Mouse (Mus musculus) ovary, postnatal 14 days (tissue): ENCODE data around the gene Bdh1.

Source experiments
- DNase-seq: peaks from one replicate; pipeline ENCODE4 v3.0.0; 2022; ENCODE audit warnings: low spot score

Gene Bdh1

DNA sequence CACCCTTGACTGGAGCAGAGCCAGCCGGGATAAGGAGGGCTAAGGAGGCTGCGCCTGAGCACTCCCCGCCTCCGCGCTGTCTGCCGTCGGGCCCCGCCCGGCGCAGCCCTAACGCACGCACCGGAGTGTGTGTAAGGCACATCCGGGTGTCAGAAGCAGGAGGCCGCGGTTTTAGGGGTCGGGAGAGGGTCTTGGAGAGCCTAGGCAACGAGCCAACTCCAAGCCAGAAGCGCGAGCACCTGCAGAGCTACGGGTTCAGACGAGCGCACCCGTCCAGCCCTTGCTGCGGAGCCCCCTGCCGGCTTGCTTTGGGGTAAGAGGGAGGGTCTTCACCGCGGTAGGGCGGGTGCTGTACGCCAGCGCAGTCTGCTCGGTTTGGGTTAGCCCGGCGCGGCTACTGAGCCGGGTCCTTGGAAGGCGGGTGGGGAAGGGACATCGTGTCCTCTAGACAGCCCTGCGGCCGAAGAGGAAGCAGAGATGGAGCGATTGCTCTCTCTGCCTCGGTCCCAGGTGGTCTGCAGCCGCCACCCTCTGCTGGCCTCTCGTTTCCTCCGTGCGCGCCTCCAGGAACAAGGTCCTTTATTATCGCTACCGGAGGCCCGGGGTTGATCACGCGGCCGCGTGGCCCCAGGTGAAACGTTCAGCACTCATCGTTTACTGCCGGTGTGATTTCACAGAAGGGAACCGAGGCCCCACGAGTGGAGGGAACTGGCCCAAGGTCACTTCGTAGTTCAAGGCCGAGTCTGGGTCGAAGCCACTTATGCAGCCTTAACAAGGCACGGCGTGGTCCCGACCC, 6.8 kb downstream of the Bdh1 start:
- peak; percentile 8 for DNase-seq

DNA sequence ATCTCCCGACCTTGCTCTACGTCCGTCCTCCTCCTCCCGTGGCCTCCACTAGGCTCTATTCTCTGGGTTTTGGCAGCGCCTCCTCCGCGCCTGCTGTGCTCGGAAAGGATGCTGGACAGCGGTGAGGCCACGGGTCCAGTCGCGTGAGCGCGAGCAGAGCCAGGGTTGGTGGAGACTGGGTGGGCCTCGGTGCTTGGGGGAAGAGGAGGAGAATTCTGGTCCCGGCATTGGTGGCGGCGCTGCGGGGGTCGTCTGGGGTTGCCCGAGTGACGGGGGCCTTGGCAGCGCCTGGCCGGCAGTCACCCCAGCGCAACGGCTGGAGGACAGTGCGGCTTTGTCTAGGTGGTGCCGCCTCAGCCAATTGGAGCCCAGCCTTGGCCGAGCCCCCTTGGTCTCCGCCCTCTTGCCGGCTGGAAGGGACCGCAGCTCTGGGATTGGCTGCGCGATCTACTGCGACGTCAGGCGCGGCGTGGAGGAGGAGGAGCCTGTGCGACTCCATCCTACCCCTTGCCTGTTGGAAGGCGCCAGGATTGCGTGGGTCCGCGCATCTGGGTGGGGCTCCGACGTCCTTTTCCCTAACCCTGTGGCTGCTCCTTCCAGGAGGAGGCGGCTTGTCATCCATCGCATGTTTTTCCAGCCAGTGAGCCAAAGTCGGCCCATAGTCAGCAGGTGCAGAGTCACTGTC, 7.5 kb downstream of the Bdh1 start:
- peak; percentile 69 for DNase-seq

- DNase-seq: no peak
Measured at GRCm38 (mm10) chr16:31433466-31434110, 11.5 kb downstream of the Bdh1 start.

DNA sequence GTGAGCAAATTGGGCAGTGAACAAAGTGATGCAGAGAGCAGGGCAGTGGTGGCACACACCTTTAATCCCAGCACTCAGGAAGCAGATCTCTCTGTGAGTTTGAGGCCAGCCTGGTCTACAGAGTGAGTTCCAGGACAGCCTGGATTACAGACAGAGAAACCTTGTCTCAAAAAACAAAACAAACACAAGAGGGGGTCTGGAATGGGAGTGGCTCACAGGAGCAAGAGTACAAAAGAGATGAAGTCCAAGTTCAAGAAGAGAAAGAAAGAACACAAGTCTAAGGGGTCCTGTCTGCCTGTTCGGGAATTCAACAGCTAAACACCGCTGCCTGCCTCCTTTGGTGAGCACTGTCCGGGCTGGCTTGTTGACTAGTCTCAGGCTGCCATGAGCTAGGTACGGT, 13.1 kb downstream of the Bdh1 start:
- no peak for DNase-seq

GRCm38 (mm10) chr16:31436085-31436484, 14.0 kb downstream of the Bdh1 start:
- DNase-seq: no peak

- no peak for DNase-seq
Measured at GRCm38 (mm10) chr16:31437358-31437757, 15.3 kb downstream of the Bdh1 start.

DNA sequence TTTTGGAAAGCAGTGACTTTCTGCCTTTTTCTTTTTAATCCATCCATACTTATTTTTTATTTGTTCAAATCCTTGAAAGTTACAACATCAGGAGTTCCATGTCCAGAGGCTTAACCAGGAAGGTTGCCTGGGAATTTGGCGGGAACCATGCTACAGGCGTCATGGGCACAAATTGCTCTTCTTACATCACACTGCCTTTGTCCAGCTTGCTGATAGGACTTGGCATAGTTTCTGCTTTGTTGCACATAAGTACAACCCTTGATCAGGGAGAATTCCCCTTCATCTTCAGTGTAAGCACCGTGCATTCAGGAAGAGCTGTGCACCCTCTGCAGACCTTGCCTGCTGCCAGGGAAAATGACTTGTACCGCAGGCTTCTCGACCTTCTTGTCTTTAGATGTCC, 17.4 kb downstream of the Bdh1 start:
- DNase-seq: no peak

DNA sequence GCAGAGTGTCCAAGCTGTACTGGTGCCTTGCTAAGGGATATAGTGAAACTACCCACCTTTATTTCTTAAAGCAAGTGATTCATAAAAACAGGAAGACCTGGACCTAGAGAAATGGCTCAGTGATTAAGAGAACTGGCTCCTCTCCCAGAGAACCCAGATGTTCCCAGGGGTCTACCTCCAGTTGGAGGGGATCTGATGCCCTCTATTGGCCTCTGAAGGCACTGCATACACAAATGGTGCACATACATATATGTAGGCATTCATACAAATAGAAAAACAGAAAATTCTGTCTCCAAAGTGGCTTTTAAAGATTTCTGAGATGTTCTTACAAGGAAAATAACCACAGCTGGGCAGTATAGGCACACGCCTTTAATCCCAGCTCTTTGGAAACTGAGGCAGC, 18.0 kb downstream of the Bdh1 start:
- DNase-seq: no peak

DNA sequence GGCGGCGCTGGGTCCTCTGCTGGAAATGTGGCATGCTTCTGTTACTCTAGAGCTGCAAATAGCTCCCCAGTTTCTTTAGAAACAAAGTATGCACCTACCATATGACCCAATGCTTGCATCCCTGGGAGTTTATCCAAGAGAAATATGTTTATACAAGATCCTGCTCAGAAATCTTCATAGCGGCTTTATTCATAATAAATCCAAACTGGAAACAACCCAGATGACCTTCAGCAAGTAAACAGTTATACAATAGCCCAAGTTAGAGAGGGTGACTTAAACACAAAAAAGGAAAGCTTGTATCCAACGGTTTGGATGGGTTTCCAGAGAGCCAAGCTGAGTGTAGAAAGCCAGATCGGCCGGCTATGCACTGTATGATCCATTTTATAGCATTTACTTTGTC, 22.4 kb downstream of the Bdh1 start:
- DNase-seq: no peak

DNA sequence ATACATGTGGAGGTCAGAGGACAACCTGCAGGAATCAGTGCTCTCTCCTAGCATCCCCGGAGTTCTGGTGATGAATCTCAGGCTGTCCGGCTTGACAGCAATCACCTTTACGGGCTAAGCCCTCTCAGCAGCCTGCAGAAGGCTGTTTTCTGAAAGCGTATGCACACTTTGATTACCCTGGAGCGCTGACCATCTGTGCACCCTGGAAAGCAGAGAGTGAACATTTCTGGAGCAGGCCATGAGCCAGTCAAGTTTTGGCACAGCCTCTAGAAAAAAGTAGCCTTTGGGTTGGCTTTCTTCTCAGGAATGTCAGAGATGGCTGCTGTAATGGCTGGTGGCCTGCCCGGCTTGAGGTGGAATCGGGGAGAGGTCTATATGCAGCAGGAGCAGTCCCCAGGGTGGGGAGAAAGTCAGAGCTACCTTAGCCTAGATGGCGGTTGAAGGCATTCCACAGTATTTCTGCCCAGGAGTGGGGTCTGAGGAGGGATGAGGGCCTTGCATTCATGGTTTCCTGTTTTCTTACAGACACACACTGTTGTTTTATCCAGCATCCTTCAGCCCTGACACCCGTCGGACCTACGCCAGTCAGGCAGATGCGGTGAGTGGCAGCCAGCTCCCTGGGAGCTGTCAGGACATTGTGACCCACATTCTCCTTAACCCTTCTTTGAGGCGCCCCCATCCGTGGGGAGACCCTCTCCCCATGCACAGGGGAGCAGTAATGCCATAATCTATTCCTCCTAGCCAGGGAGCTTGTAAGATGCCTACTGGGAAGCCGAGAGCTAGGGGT, 24.2 kb downstream of the Bdh1 start:
- DNase-seq: no peak

- no peak for DNase-seq
Measured at GRCm38 (mm10) chr16:31449973-31450372, 27.9 kb downstream of the Bdh1 start.

GRCm38 (mm10) chr16:31451235-31451634, 29.2 kb downstream of the Bdh1 start:
- no peak for DNase-seq

DNA sequence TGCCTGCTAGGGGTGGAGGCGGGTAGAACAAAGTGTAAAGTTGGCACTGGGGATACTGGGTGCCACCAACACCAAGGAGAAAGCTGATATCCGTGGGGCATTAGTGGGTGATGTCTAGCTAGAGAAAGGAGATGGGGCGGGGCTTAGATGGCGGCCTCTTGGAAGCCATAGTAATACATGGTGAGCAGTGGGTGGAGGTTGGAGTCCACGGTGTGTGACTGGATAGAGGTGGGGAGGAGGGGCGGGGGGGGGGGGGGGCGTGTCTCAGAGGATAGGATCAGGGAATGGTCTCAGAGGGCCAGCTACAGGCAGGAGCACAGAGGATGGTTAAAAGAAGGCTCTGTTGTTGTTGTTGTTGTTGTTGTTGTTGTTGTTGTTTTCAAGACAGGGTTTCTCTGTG, 30.4 kb downstream of the Bdh1 start:
- DNase-seq: no peak

DNA sequence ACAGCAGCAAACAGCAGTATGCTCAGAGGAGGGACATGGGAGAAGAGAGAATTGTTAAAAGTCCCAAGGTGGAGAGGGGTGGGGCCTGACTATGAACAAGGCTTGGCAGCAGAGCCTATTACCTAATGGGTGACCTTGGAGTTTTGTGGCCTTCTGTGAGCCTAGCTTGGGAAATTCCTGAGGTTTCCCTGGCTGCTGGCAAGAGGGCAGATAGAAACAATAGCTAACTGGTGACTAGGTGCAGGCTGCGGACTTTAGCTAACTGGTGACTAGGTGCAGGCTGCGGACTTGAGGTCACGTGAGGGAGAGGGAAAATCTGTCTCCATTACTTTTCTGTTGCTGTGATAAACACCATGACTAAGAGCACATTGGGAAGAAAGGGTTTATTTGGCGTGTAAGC, 31.9 kb downstream of the Bdh1 start:
- no peak for DNase-seq

DNA sequence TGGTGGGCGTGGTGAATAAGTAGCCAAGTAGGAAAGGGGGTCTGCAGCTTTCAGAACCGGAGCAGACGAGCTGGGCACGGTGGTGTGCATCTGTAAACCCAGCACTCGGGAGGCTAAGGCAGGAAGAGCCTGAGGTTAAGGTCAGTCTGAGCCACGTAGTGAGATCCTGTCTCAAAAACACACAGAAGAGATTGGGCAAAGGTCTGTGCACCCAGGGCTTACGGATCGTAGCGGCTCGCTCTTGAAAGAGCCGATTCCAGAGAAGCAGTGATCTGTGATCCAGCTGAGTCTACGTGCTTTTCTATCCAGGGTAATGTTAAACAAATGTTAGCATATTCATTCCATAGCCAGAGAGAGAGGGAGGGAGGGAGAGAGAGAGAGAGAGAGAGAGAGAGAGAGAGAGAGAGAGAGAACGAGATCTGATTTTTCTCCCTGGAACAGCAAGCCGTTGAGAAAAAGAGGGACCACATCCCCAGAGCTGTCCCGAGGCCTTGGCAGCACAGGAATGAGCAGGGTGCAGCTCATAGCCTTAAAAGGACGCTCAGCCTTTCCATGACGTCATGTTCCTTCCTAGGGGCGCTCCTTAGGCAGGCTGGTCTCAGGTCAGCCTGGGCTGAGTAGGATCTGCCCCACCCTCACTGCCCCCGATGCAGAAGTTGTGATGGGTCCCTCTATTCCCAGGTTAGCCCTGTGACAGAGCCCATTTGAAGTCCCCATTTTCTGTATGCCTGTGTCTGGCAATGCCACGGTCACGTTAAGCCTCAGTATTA, 33.4 kb downstream of the Bdh1 start:
- no peak for DNase-seq

- peak; percentile 82 for DNase-seq
Measured at GRCm38 (mm10) chr16:31458229-31458918, 36.3 kb downstream of the Bdh1 start.

- DNase-seq: peak; percentile 22
Measured at GRCm38 (mm10) chr16:31459968-31460461, 37.9 kb downstream of the Bdh1 start.

- no peak for DNase-seq
Measured at GRCm38 (mm10) chr16:31460506-31460905, 38.4 kb downstream of the Bdh1 start.

DNA sequence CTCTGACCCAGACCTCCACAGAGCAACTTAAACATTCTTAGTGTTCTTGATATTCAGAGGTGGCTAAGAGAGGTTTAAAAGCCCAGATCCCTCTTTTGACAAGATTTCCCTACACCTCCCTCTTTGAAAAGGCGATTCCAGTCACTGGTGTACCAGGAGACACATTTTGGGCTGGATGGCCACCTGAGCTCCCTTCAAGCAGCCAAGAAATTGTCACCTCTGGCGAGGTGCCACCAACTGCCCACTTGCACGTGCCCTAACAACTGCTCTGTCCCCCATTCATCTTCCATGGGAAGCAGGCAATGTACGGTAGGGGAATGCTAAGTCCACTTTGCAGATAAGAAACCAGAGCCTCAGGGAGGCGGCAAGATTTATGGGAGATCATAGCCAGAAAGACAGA, 39.0 kb downstream of the Bdh1 start:
- no peak for DNase-seq

DNA sequence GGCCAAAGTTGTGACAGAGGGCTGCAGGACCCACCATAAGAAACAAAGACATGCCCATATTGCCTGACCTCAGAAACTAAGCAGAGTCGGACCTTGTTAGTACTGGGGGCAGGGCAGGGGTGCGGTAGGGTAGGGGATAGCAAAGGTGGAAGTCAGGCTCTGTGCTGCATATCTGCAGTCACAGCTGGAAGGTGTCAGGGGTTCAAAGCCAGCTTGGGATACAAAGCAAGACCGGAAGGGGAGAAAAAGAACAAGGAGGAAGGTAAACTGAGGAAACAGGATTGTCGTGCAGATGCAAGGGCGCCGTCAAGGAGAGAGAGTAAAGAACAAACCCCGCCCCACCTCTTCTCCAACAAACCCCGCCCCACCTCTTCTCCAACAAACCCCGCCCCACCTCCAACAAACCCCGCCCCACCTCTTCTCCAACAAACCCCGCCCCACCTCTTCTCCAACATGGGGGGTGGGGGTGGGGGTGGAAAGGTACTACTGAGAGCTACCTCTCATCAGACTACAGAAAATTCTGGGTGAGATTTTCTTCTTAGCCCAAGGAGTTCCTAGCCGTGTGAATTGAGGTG, 40.1 kb downstream of the Bdh1 start:
- no peak for DNase-seq
